Mouse (Mus musculus): Measurements from ENCODE around the gene Cav1.

- TF ChIP-seq POLR2A (IDR thresholded peaks at IDR 0.05; ENCODE audit: insufficient read depth, low read length), result no peak
- peak; percentile 33; the same call in 1 of the 2 replicates for TF ChIP-seq EP300 (IDR thresholded peaks at IDR 0.05; ENCODE audit: insufficient read depth, low read depth, low read length)
- TF ChIP-seq CTCF (IDR thresholded peaks at IDR 0.05; ENCODE audit: low read depth, low read length), result no peak
Measured at GRCm38 (mm10) chr6:17280939-17281756, 25.0 kb upstream of the Cav1 start, which contains the start of gene Cav2.
